Mouse (Mus musculus) heart, adult 2 months (tissue): ENCODE results near the gene Ptprn2.

Experiments
- CTCF ChIP-seq: fragments of 200-600 bp; IDR thresholded peaks from 2 replicates; pipeline ENCODE4 v1.8.1; 2022; ENCODE audit warnings: antibody characterized with exemption, mild to moderate bottlenecking, moderate library complexity
- EP300 ChIP-seq: fragments of 200-500 bp; IDR thresholded peaks from 2 replicates; pipeline ENCODE4 v1.6.1; 2011; ENCODE audit warnings: low read depth, low read length, control low read depth; ENCODE audit not compliant: insufficient read depth
- POLR2A ChIP-seq: fragments of 200-500 bp; IDR thresholded peaks from 2 replicates; pipeline ENCODE4 v1.6.1; 2011; ENCODE audit warnings: mild to moderate bottlenecking, low read depth, low read length, control low read depth; ENCODE audit not compliant: insufficient read depth

DNA sequence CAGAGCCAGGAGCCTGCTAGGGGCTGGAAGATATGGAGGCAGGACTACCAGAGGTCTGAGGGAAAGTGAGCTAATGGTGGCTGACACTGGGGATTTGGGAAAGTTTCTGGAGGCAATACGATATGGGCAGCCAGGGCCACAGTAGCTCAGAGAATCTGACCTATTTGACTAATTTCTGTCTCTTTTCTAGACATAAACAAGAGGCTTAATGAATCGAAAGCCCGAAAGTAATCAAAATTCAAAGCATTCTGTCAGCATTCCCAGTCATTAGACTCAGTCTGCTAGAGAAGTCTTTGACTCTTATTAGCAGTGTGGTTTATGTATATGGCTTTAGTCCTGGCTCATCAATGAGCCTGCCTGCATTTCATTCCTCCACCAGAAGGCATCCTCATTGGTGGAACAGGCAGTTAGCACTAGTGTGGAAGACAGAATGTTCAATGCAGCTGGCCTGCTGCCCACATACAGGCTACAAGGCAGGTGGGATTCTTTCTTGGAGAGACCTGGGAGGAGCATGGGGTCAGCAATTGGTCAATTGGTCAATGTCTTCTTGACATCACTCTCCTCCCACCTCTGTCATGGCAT is 353.2 kb downstream of the Ptprn2 start:
- TF ChIP-seq POLR2A (no peak), CTCF (no peak), EP300 (no peak)
